Mouse (Mus musculus) thymus, postnatal 10 days (tissue): ENCODE measurements at regions not wholly inside any gene's neighbourhood (a gene's known extent, or its start where the extent isn't known, plus 50 kb on each side); places are given as distances from the start of the nearest gene placed in this dataset.
"Not testable (repeated sequence)": the region's sequence is repeated elsewhere in the genome, so short reads cannot be mapped to it uniquely, and the experiment has no call there.

Experiments used
- DNase-seq, 2 experiments: peaks; one replicate each; pipeline ENCODE4 v3.0.0; 2021; ENCODE audit warnings: low spot score in 2 of 2

- DNase-seq: not testable (repeated sequence)
Observed at GRCm38 (mm10) chr10:51397016-51397415, 83.4 kb upstream of the Gm49339 start.

DNA sequence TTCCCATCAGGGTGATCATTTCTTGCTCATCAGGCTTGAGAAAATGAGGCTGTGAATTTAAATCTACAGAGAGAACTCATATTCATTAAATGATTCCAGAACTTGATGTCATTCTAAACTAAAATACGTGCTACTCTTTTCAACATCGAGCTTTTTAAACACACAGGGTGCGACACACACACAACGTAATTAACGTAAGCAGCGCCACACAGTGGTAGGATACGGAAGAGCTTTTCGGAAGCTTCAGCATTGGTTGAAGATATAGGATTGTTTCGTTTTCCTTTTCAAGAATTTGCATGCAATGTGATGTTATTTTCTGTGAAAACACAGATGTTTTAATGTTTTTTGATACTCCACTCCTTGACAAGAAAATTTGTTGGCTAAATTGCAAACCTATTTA, 75.3 kb upstream of the Gm49339 start:
- peak in 1 of 2 experiments; percentile 8 for DNase-seq

GRCm38 (mm10) chr10:51412795-51413194, 67.6 kb upstream of the Gm49339 start:
- DNase-seq: no peak

DNA sequence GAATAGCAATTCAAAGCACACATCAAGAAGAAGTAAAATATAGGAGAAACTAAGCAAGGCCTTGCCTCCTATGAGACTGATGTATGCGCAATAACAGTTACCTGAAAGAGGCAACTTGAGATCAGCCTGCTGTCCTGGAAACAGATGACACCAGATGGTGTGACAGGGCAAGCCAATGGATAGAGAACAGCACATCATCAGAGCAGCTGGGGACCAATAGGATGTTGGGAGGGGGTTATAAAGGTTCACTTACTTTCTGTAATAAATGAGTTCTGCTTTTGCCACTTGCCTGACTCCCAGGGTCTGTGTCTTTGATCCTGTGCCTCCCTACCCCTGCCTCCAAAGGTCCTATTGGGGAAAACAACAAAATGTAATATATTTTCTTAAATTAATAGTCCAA, 65.9 kb upstream of the Gm49339 start:
- DNase-seq: no peak

GRCm38 (mm10) chr10:51416723-51417122, 63.7 kb upstream of the Gm49339 start:
- DNase-seq: no peak

DNA sequence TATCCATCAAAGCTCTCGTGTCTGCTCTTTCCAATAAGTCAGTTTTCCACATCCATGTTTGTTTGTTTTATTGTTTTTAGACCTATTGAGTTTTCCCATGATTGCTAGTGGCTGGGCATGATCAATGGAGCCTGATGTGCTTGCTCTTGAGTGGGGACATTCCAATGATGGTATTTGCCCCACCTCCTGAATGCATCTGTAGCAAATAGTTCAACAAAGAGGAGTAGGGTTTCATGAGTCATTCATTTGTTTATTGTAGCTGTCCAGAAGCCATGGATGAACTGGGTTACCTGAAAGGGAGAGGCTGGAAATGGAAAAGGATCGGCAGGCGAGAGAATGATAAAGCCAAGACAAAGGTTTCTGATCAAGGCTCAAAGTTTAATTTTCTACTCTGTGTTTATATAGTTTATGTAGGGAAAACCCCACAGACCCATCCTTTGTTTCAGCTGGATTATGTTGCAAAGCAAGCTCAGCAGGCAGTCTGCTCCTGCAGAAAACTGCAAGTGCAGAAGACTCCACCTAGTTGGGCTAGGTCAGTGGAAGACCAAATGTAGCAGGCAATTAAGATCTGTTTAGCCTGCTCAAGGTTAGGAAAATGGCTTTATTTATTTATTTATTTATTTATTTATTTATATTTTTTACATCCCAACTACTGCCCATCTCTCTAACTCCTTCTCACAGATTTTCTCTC, 63.0 kb upstream of the Gm49339 start:
- no peak for DNase-seq

DNA sequence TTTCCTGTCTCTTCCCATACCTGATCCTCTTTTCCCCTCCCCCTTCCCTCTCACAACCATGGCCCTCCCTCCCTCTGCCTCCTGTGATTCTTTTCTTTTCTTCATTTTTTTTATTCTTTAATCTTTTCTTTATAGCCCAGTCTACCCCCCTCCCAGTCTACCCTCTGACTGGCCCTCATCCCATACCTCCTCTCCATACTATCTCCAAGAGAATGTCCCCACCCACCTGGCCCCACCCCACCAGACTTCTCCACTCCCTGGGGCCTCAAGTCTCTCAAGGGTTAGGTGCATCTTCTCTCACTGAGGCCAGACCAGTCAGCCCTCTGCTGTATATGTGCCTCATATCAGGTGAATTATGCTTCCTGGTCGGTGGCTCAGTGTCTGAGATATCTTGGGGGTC, 61.9 kb upstream of the Gm49339 start:
- DNase-seq: no peak

GRCm38 (mm10) chr10:51422501-51422900, 57.9 kb upstream of the Gm49339 start:
- no peak for DNase-seq
